Mouse (Mus musculus) cerebellum, adult 2 months (tissue): ENCODE results near the gene Runx1.

Experiments used
- CTCF ChIP-seq: fragments of 200-500 bp; IDR thresholded peaks from 2 replicates; pipeline ENCODE4 v1.5.1; 2011; ENCODE audit warnings: low read depth, mild to moderate bottlenecking, control low read depth, low read length, moderate library complexity, borderline replicate concordance; ENCODE audit not compliant: insufficient read depth
- POLR2A ChIP-seq: fragments of 200-500 bp; IDR thresholded peaks from 2 replicates; pipeline ENCODE4 v1.6.1; 2011; ENCODE audit warnings: low read length, control low read depth, borderline replicate concordance; ENCODE audit not compliant: insufficient read depth

DNA sequence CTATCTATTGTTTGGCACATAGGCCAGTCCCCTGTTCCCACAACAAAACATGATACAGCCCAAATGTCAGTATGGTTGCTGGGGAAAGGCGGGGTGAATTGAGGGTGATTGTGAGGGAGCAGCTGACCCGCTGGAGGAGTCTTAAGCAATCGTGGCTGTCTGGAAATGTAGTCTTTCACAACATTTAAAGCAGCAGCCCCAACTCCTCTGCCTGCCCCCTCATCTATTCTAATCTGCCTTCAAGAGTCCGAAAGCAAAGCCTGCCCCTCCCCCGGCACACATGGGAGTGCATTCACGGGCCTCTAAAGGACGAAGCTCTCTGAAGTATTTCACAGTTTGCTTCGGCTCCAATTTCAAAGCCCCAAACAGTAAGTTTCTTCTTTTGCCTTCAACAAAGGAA, 213.4 kb downstream of the Runx1 start:
- TF ChIP-seq CTCF (no peak), POLR2A (no peak)
